Mouse (Mus musculus): ENCODE measurements around the gene Uaca.
A peak's percentile ranks its signal among the peaks of the same experiment; 100 is the strongest.
"Not testable (repeated sequence)": the region's sequence is repeated elsewhere in the genome, so short reads cannot be mapped to it uniquely, and the experiment has no call there.

Gene Uaca

DNA sequence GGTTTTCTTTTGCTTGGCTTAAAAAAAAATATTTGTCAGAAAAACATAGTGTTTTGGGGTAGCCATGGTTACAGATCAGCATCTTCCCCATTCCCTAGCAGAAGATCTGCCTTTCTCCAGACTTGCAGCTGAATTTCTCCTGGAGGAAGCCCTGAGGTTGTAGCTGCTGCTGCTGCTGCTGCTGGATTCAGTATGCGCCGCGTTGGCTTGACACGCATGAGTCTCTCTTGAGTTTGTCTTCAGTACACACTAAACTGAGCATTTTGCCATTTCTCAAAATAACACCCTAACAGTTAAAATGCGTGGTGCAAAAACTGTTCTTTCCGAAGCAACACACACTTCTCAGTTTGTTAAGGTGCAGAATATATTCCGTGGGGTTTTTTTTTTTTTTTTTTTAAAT lies 1.7 kb downstream of the Uaca start:
- DNase-seq: no peak

GRCm38 (mm10) chr9:60797126-60797525 lies 2.8 kb downstream of the Uaca start:
- no peak for DNase-seq

DNA sequence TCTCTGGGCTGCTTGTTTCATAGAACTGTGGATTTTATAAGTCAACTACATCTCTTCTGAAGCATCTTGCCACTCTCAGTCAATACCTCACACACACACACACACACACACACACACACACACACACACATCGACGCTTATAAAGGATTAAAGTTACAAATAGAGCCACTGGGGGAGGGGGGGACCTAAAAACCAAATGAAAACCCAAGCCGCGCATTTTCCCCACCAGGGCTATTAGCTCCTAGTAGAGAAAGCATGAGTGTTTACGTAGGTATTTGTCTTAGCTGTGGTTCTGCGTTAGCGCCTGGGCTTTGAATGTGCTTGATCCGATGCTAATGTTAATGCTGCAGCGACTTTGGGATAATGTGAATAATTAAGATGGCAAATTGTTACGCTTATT lies 4.7 kb downstream of the Uaca start:
- no peak for DNase-seq

DNA sequence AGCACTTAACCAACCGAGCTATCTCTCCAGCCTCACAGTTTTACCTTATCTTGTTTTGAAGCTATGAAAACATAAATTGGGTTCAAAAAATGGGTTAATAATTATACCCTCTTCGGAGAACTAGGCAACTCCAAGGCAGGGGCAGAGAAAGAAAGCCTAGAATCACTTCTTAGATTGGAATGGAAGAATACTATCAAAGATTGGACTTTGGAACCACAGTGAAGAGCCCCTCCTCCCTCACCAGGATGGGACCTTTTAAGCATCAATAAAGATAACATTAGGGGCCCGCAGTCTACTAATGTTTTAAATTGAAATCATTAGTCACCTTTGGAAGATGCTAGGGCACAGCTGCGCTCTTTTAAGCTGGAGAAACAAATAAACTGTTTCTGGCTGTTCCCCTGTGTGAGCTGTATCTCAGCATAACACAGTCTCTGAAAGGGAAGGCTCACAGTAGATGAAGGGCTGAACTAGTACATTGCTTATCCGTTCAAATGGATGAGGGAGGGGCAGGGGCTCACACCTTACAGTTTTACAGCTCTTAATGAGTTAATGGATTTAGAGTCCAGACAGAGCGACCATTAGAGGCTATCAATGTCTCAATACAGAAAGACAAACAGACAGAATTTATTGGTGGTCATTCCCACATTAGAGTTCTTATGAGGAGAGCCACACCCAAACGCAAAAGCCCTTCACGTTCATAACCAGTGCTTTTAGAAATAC lies 6.5 kb downstream of the Uaca start:
- no peak for DNase-seq

DNA sequence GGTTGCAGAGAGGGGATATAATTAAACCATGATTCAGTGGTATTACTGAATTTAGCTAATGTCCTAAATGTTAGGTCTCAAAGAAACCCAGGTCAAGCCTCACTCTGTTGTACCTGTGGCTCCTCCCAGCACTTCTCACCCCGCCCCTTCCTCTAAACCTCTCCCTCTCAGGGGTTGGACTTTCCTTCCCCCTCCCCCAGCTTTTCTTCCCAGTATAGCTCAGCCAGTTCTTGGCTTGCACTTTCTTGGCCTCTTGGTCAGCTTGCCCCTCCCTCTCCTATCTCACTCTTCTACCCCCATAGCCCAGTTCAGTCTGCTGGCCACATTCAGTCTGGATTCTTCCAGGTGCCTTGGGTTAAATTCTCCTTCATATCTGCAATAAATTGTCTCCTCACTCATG lies 7.4 kb downstream of the Uaca start:
- DNase-seq: no peak

DNA sequence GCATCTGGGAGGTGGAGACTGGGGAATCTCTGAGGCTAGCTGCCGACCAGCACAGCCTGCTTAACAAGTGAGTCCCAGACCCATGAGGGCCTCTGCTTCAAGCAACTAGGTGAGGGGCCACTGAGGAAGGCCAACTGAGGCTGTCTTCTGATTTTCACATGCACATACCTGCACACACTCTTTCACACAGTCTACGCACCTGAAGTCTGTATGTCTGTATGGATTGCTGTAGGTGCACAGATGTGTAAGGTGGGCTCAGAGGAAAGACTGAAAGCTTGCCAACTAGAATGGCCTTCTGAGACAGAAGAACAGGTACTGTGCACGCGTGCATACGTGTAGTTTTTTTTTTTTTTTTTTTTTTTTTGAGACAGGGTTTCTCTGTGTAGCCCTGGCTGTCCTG lies 8.0 kb downstream of the Uaca start:
- no peak for DNase-seq

GRCm38 (mm10) chr9:60806021-60806420 lies 11.7 kb downstream of the Uaca start:
- no peak for DNase-seq

- DNase-seq: no peak
These were observed 13.7 kb downstream of the Uaca start for GRCm38 (mm10) chr9:60807996-60808395.

GRCm38 (mm10) chr9:60813139-60813880 lies 19.0 kb downstream of the Uaca start:
- peak; percentile 20 for DNase-seq

DNA sequence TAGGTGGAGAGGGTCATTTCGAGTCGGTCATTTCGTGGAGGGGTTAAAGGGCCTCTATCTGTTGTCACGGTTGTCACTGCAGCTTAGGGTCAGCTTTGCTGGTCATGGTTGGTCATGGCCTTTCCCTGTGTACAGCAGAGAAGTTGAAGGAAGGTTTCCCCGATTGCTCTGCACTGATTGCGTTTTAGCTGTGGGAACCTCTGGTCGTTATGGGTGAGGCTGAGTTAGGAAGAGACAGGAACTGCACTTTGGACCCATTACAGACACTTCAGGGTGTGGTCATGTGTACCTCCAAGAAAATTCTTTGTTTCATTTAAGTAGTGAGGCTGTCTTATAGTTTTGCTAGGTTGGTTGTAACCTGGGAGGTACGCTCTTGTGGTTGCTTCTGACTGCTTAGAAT lies 21.2 kb downstream of the Uaca start:
- DNase-seq: no peak

- no peak for DNase-seq
These were observed 23.2 kb downstream of the Uaca start for GRCm38 (mm10) chr9:60817585-60817984.

DNA sequence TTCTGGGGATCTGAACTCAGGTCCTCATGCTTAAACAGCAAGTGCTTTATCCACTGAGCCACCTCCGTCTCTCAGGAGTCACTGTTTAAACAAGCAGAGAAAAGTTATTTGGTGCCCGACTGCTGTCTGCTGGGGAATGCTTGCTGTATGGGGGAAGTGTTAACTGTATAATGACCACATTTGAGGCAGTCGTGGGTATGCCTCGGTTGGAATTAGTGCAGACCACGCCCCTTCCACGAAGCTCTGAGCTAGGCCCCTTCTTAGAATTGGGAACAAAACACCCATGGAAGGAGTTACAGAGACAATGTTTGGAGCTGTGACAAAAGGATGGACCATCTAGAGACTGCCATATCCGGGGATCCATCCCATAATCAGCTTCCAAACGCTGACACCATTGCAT lies 24.2 kb downstream of the Uaca start:
- DNase-seq: not testable (repeated sequence)

DNA sequence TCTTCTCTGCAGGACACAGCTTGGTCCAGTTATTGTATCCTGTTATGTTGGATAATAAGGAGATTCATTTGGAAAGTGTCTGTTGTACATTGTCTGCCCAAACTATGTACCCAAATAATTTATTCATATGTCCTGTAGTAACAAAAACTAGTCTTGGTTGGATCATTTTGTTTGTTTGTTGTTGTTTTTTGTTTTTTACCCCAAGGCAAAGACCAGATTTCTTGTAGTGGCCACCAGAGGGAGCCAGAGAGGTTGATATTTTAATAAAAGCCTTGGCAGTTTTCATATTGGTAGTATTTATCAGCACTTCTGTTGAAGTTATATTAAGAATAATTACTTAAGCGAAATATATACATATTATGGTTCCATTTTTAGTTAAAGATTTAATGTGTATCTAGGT lies 25.0 kb downstream of the Uaca start:
- DNase-seq: no peak

DNA sequence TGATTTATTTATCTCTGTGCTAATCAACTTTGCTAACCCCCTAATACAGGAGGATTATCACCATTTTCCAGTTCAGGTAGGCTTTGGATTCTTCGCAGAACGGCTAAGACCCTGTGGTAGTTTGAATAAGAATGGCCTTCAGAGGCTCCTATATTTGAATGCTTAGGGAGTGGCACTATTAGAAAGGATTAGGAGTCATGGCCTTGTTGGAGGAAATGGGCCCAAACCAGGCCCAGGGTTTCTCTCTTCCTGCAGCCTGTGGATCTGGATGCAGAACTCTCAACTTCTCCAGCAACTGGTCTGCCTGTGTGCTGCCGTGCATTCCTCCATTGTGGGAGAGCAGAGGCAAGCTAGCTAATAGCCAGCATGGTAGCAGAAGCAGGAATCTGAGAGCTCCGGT lies 27.2 kb downstream of the Uaca start:
- DNase-seq: no peak

DNA sequence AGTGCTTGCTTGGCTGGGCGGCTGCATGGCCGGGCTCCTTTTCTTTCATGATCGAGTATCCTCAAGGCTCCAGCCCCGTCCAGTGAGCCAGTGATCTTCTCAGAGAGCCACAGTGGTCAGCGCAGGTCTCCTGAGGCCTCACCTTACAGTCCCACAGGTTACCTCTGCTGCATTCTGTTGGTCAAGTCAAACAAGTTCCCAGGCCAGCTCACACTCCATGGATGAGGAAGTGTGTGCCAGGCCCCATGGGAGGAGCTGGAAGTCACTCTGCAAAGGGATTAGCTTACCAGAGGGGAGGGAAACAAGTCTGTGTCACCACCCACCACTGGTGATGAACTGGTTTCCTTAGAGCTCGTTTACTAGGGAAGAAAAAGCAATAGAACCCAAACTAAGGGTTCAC lies 28.3 kb downstream of the Uaca start:
- DNase-seq: no peak

- DNase-seq: no peak
These were observed 31.2 kb downstream of the Uaca start for GRCm38 (mm10) chr9:60825506-60825905.

DNA sequence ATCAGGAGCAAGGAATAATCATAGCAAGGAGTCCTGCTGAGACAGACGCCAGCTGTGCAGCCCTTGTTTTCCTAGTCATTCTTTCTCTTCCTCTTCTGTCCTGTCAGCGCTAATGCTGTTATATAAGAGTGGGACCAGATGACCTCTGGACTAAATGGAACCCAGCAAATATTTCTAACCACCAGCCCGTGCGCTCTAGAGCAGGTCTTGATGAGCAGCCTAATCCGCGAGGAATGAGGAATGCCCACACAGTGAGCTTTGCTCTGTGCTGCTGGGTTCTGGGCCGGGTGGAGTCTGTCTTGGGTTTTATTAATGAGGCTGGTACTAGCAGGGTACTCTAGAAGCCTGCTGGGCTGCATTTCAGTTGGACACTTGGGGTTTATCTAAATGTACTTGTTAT lies 32.4 kb downstream of the Uaca start:
- DNase-seq: no peak

DNA sequence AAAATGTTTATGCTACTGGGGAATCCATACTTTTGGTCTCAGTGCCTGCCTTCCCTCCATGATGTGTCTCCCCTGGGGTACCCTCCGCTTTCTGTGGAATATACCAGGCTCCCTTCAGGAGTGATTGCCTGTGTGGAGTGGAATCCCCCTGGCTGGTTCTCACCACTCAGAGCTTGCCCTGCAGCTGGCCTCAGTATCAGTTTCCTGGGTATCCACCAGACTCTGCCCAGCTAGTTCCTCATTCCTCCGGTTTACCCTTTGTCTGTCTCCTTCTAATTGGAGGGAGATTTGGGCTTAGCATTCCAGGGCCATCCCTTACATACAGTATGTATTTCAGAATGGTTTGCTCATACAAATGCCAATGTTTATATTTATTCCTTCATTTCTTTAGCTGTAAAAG lies 33.9 kb downstream of the Uaca start:
- no peak for DNase-seq

DNA sequence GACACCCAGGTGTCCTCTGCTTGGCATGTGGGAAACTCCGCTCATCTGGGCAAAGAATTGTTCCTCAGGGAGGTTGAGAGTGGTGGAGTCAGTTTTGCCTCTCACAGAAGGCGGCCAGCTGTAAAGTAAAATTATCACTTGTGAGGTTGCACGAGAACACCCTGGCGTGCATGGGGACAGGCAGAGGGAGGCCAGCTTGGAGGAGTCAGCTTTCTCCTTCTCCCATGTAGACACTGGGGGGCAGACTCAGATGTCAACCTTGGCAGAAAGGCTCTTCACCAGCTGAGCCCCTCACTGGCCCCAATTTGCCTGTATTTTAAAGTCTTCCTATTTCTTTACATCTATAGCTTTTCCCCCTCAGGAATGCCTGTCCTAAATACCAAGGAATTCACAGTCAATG lies 35.3 kb downstream of the Uaca start:
- DNase-seq: no peak

- no peak for DNase-seq
These were observed 35.7 kb downstream of the Uaca start for GRCm38 (mm10) chr9:60830079-60830478.

GRCm38 (mm10) chr9:60832233-60832632 lies 37.9 kb downstream of the Uaca start:
- DNase-seq: no peak

- no peak for DNase-seq
These were observed 41.8 kb downstream of the Uaca start for GRCm38 (mm10) chr9:60836151-60836550.

DNA sequence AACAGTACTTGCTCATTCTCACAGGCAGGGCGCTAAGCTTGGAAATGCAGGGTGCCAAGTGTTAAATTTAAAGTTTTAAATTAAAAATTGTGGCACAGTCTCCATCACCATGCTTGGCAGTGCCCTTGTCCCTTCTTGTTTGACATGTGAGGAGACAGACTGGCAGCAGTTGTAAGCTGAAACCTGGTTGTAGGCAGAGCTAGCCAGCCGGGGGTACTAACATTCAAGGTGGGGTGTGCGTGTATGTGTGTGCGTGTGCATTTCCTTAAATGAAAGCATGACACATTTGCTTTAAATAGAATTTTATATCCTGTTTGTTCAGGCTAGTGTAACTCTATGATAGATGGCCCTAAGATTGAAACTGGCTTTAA lies 42.7 kb downstream of the Uaca start:
- DNase-seq: no peak

DNA sequence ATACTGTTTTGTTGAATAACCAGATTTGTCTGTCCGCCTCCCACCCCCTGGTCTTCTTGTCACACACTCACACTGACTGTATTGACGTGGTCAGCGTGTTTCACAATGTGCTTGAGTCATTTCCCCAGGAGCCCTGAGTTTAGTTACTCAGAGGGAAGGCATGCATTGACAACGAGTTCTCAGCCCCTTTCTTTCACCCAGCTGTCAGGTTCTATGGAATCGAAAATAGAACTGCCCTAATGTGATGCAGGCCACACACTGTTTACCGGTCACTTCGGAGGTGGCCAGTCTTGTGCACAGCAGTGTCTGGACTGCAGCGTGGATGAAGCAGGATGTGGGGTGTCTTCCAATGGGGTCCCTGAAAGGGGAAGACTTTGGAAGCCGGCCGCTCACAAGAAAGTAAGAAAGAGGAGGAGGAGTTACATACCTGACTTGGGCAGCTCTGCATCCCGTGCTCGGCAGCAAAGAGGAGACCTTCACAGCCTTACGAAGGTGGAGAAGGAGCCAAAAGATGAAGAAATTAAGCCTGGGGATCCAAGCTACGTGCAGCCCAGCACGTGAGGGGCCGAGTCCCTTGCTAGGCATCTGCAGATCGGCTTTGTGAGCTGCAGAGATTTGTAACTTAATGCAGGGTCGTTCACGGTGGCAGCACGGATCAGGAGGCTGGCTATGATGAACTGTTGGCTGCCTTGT lies 43.3 kb downstream of the Uaca start:
- no peak for DNase-seq

Data from thymus, postnatal 25 days (tissue).